Mouse (Mus musculus) retina, adult 2 months (tissue): ENCODE data around the gene Aldh1a3.
A peak's percentile ranks its signal among the peaks of the same experiment; 100 is the strongest.

ENCODE experiments used
- DNase-seq: peaks from one replicate; pipeline ENCODE4 v3.0.0-alpha.2; 2012; ENCODE audit warnings: low read depth, low spot score

Aldh1a3 gene

GRCm38 (mm10) chr7:66427437-66428161, at the start of gene Aldh1a3:
Gene Aldh1a3 (minus strand): TSS chr7:66427517.
- DNase-seq = no peak

GRCm38 (mm10) chr7:66476289-66476688, 49.0 kb upstream of the Aldh1a3 start:
- DNase-seq = no peak

GRCm38 (mm10) chr7:66471641-66472216, 44.4 kb upstream of the Aldh1a3 start:
- no peak for DNase-seq

DNA sequence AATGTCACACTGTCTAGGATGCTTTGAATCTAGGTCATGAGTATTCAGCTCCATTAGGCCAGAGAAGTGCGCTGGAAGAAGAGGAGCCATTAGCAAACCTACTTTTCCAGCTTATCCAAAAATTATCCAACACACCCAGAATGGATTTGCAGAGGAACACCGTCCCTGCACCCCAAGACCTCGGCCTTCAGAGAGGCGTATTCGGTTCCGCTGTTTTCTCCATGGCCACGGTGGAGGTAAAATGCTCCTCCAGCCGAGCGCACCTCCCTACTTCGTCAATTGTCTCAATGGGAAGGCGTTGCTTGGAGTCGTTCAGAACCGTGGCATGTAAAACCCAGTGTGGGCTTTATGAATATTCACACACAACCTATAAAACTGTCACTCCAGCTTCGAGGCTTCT, 39.3 kb upstream of the Aldh1a3 start:
- DNase-seq = no peak

GRCm38 (mm10) chr7:66465241-66465640, 37.9 kb upstream of the Aldh1a3 start:
- DNase-seq = no peak

DNA sequence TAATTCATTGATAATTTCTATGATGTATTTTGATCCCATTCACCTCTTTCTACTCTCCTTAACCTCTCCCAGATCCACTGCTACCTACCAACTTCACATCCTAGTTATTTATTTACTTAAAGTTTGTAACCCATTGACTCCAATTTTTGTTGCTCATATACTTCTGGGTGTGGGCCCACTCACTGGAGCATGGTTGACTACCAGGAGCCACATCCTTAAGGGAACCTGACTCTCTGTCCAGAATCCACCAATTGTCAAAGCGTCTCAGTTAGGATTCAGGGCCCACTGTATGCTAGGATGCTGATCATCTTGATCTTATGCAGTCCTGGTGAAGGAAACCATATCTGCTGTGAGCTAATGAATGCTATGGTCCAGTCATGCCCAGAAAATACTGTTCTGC, 35.8 kb upstream of the Aldh1a3 start:
- no peak for DNase-seq

GRCm38 (mm10) chr7:66451622-66452295, 24.4 kb upstream of the Aldh1a3 start:
- DNase-seq = no peak

DNA sequence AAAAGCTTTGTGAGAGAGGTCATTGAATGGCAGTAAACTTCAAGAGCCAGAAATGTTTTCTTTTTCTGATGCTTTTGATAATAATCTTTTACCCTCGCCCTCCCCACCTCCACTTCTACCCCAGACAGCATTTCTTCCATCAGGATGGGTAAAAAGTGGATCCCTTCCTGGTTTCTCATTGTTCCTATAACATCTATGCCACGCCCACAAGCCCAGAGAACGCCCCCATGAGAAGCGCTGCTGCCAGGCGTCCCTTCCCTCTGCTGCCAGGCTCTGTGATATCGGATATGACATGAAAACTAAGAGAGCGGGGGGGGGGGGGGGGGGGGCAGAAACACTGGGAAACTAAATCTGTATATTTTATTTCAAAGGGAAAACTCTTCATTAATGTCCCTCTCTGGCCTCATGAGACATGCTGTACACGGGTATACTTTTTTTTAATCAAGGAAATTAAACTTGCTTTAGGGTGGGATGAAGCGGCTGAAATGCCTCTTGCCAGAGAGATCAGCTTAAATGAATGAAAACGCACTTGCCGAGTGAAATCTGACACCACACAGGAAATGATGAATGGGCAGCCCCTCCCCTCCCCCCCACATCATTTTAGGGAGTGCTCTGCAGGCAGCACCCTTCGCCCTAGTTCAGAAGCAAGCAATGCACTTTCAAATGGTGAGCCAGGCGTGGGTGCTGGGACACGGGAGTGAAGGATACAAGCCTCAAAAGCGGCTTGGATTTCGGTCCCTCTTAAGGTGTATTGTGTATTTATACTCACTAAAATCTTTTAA, 22.8 kb upstream of the Aldh1a3 start:
- no peak for DNase-seq

DNA sequence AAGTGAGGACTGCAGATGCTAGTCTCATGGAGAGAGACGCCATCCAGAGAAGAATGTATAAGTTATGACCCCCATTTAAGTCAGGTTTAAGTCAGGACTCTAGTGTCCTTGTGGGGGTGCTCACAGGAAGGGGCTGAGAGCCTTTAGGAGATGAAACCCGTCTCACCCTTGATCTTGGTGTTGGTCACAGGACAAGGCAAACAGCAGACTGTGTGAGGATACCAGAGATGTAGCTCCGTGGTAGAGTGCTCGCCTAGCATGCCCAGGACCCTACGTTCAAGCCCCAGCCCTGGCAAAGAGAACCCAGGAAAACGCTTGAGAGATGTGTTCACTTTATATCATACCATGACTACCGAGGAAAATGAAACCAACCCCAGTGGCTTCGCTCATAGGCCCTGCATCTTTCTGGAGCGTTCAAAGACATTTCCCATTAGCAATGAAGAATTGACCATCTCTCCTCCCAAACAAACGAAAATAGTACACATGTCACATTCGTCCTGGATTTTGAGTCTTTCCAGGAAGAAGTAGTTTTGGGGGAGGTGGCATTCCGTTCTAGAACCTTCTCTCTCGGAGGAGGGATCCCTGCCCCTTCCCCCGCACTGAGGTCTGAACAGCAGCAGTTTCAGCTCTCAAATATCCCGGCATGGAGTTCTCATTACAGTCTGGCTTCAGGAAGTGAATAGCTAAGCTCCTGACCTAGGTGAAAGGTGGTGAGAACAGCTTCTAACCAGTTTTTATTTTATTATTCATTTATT, 21.6 kb upstream of the Aldh1a3 start:
- no peak for DNase-seq

DNA sequence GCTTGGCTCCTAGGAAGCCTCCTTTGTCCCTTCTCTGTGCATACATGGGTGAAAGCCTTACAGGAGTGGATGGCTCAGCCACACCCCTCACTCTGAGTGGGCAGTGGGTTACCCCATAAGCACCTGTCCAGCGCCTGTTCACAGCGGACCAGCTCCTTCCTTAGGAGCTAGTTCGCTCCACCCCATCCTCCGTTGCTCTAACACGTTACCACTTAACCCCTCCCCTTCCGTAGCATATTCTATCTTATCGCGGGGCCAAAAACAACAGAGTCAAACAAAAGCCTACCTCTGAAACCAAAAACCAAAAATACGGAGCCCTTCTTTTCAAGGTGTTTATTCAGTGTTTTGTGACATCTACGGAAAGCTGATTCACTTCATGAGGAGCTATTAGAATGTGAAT, 21.0 kb upstream of the Aldh1a3 start:
- DNase-seq = no peak

GRCm38 (mm10) chr7:66446860-66447259, 19.5 kb upstream of the Aldh1a3 start:
- no peak for DNase-seq

GRCm38 (mm10) chr7:66445117-66445905, 18.0 kb upstream of the Aldh1a3 start:
- no peak for DNase-seq

GRCm38 (mm10) chr7:66444706-66445105, 17.4 kb upstream of the Aldh1a3 start:
- DNase-seq = no peak

GRCm38 (mm10) chr7:66442501-66443369, 15.4 kb upstream of the Aldh1a3 start:
- no peak for DNase-seq

DNA sequence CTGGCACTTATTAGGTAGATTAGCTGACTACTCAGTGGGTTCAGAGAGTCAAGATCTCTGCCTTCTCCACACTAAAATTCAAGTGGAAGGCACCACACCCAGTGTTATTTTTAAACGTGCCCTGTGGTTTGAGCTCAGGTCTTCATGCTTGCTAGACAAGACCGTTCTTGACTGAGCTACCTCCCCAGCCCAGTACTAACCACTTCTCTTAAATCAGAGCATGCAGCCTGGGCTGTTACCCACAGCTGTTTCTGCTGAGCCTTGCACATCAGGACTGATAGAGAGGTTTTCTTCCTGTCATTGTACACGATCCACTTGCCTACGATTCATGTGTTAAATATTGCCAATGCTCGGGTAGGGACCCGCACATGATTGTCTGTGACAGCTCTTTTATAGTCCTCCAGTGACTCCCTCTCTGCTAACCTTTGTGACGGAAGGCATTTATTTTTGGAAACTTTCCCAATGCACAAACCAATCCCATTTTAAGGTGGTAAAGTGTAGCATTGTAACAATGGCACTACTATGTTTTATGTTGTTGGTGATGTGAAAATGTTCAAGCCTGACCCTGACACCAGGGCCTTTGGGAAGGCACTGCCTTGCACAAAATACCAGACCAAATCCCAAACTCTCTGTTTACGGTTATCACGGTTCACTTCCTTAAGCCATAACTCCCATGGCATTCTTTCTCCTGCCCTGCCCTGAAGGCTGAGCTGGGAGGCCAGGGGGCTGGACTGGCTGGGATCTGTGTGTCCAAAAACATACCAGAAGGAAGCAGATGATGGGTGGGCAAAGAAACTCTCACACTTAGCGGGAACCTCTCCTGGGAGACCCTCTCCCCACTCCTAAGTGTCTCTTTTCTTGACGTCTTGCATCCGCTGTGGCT, 11.7 kb upstream of the Aldh1a3 start:
- DNase-seq = no peak

GRCm38 (mm10) chr7:66434453-66434935, 7.2 kb upstream of the Aldh1a3 start:
- peak; percentile 40 for DNase-seq

DNA sequence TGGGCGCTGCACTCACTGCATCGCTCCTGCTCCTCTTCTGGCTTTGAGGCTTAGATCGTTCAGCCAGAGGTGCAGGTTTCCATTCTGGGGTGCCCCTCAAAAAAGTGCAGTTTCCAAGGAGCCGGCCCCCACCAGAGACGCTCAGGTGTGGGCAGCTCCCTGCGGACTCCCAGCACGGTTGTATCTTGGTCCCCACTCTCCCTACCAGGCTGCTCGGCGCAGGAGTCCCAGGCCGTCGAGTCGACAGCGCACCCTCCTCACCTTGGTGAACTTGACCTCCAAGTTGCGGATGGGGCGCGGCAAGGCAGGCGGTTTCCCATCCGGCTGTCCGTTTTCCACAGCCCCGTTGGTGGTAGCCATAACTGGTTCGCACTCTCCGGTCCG, 272 bp downstream of the Aldh1a3 start:
- DNase-seq = no peak

GRCm38 (mm10) chr7:66421903-66422302, 5.4 kb downstream of the Aldh1a3 start:
- DNase-seq = no peak

- no peak for DNase-seq
These were observed 8.3 kb downstream of the Aldh1a3 start for GRCm38 (mm10) chr7:66418981-66419380.
